Mouse (Mus musculus): ENCODE data around the gene Mup7. TPM values are rescaled to one million over a fixed set of nuclear protein-coding genes. Genes with fewer than 3 reads are reported as not detected.
"Not testable (repeated sequence)": the region's sequence is repeated elsewhere in the genome, so short reads cannot be mapped to it uniquely, and the experiment has no call there.

Mup7 gene
- polyA plus RNA-seq (2014; fragmentation: Nextera tagmentation; extraction: Ambion mirVana) = 0.29 and 0.31 TPM in 2 replicates

DNA sequence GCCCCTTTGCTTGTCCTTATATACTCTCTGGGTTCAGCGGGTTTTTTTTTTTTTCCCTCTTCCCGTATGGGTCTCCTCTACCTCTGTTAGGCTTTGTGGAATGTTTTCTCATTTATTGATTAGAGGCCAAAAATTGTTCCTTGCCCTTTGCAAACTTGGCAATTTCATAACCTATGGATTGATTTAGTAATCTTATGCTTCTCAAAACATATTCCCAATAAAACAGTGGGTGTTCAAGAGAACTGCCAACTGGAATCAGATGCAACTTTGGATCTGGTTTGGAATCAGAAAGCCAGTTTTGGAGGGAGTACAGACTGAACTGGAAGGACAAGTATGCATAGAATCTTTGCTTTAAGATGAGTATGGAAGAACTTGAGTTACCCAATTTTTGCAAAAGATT, at the start of gene Mup7:
Gene Mup7 (minus strand): TSS at position 101 of the 400 bp plus-strand sequence.
- not testable (repeated sequence) for H3K9ac ChIP-seq (ENCODE audit: low read depth, low read length); H3K36me3 ChIP-seq (ENCODE audit: control insufficient read depth, insufficient read depth, low read length); H3K4me1 ChIP-seq (ENCODE audit: control insufficient read depth, insufficient read depth, low read length); H3K27me3 ChIP-seq (replicated peaks; ENCODE audit: control insufficient read depth, insufficient read depth, low read length); H3K27ac ChIP-seq (replicated peaks; ENCODE audit: low read depth, low read length); DNase-seq (ENCODE audit: low spot score); ATAC-seq (ENCODE audit: low read depth); H3K4me3 ChIP-seq (ENCODE audit: low read depth, low read length); H3K4me2 ChIP-seq (ENCODE audit: low read depth, low read length); H3K9me3 ChIP-seq (ENCODE audit: control insufficient read depth, low read length)
- WGBS = 81% methylated on average over 2 of the region's 2 CpGs

GRCm38 (mm10) chr4:60079865-60080264, 9.6 kb upstream of the Mup7 start:
- WGBS = 63% methylated on average over 3 of the region's 3 CpGs
- H3K27ac ChIP-seq (replicated peaks; ENCODE audit: low read depth, low read length); H3K27me3 ChIP-seq (replicated peaks; ENCODE audit: control insufficient read depth, insufficient read depth, low read length); H3K9ac ChIP-seq (ENCODE audit: low read depth, low read length); H3K4me3 ChIP-seq (ENCODE audit: low read depth, low read length); DNase-seq (ENCODE audit: low spot score); H3K36me3 ChIP-seq (ENCODE audit: control insufficient read depth, insufficient read depth, low read length); H3K9me3 ChIP-seq (ENCODE audit: control insufficient read depth, low read length); ATAC-seq (ENCODE audit: low read depth); H3K4me1 ChIP-seq (ENCODE audit: control insufficient read depth, insufficient read depth, low read length); H3K4me2 ChIP-seq (ENCODE audit: low read depth, low read length): not testable (repeated sequence)

GRCm38 (mm10) chr4:60029334-60030111, 40.8 kb downstream of the Mup7 start:
- not testable (repeated sequence) for DNase-seq (ENCODE audit: low spot score); H3K27ac ChIP-seq (replicated peaks; ENCODE audit: low read depth, low read length); H3K4me3 ChIP-seq (ENCODE audit: low read depth, low read length); H3K4me1 ChIP-seq (ENCODE audit: control insufficient read depth, insufficient read depth, low read length); H3K4me2 ChIP-seq (ENCODE audit: low read depth, low read length); H3K9me3 ChIP-seq (ENCODE audit: control insufficient read depth, low read length); ATAC-seq (ENCODE audit: low read depth); H3K36me3 ChIP-seq (ENCODE audit: control insufficient read depth, insufficient read depth, low read length); H3K9ac ChIP-seq (ENCODE audit: low read depth, low read length); H3K27me3 ChIP-seq (replicated peaks; ENCODE audit: control insufficient read depth, insufficient read depth, low read length)
- WGBS = 77% methylated on average over 12 of the region's 13 CpGs

GRCm38 (mm10) chr4:60020141-60020540, 50.1 kb downstream of the Mup7 start:
- H3K27ac ChIP-seq (replicated peaks; ENCODE audit: low read depth, low read length); H3K4me3 ChIP-seq (ENCODE audit: low read depth, low read length); H3K4me1 ChIP-seq (ENCODE audit: control insufficient read depth, insufficient read depth, low read length); H3K4me2 ChIP-seq (ENCODE audit: low read depth, low read length); H3K27me3 ChIP-seq (replicated peaks; ENCODE audit: control insufficient read depth, insufficient read depth, low read length); H3K9ac ChIP-seq (ENCODE audit: low read depth, low read length); H3K9me3 ChIP-seq (ENCODE audit: control insufficient read depth, low read length); DNase-seq (ENCODE audit: low spot score); ATAC-seq (ENCODE audit: low read depth); H3K36me3 ChIP-seq (ENCODE audit: control insufficient read depth, insufficient read depth, low read length): not testable (repeated sequence)
- WGBS = 87% methylated on average over 7 of the region's 7 CpGs

Other genes with a start within 250 kb of the Mup7 start
- gene Slc46a2, start 155.4 kb downstream of the Mup7 start, polyA plus RNA-seq (2014; fragmentation: Nextera tagmentation; extraction: Ambion mirVana) = 0.41 and 0.84 TPM in 2 replicates
- not detected in 2 replicates for gene Mup4, start 109.8 kb downstream of the Mup7 start, polyA plus RNA-seq (2014; fragmentation: Nextera tagmentation; extraction: Ambion mirVana)
- not detected in 2 replicates for gene Mup6, start 106.2 kb downstream of the Mup7 start, polyA plus RNA-seq (2014; fragmentation: Nextera tagmentation; extraction: Ambion mirVana)
- not detected in 2 replicates for gene Mup2, start 83.8 kb upstream of the Mup7 start, polyA plus RNA-seq (2014; fragmentation: Nextera tagmentation; extraction: Ambion mirVana)
- 0.31 TPM in 1 of 2 replicates, not detected in the other for gene Mup8, start 152.1 kb upstream of the Mup7 start, polyA plus RNA-seq (2014; fragmentation: Nextera tagmentation; extraction: Ambion mirVana)

Data from embryonic facial prominence, embryonic 14.5 days (tissue).